21 mouse cellular contexts compared by ENCODE assay signal in the genomic region with DNA sequence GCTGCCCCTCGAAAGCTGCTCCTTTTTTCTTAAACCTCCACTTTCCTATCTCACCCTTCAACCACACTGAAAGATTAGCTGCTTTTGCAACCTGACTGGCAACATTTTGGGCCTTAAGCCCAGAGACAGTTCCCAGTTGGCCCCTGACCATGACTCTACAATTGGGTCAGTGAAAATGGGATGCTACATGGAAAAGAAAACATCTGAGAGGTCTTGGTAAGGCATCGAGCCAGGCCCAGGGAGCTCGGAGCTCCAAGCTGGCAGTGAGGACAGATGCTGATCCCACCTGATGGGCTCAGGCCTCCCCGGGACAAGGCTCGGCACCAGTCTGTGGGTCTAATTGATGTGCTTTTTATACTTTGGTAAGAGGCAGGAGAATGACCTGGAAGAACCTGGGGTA. TPM values are rescaled to one million over a fixed set of nuclear protein-coding genes. Genes with fewer than 3 reads are reported as not detected.
DNase-seq lines count a peak whose midpoint lies in the region; ATAC-seq and TF ChIP-seq lines count a peak whose summit lies in the region.
"Had no signal": no experiment of that assay in that cellular context is flagged by ENCODE, and none has a peak within 500 bp of the region (broad histone marks: within the 10 kb centered on the region; RNA-seq: fewer than 3 reads in every experiment).

No protein-coding gene starts in this region.

- no peak for TF ChIP-seq CTCF in MEL (IDR thresholded peaks at IDR 0.05 in 2 of 3, conservative IDR thresholded peaks at IDR 0.05 in 1 of 3; ENCODE audit: control insufficient read depth in 1 of 3, insufficient read depth in 1 of 3, low read depth in 2 of 3, low read length in 3 of 3, poor library complexity in 1 of 3, severe bottlenecking in 1 of 3)
- TF ChIP-seq CTCF in bone marrow, adult 2 months (IDR thresholded peaks at IDR 0.05; ENCODE audit: control insufficient read depth, insufficient read depth, low read length), result no peak

- no peaks in the 10 kb centered on the region for H3K79me2 ChIP-seq in MEL (ENCODE audit: control insufficient read depth, insufficient read depth, low read length, poor library complexity)

- peak overlapping the region; percentile 65; the same call in 1 of the 2 replicates for H3K4me2 ChIP-seq in liver, embryonic 15.5 days
- H3K4me2 ChIP-seq: heart, embryonic 13.5 days; limb, embryonic 12.5 days; lung, embryonic 14.5 days had no signal

- intact Hi-C loops in gastrocnemius, postnatal 14 days (cut with DNase I; ENCODE audit: low total_unique reads), result no loop called here

- H3K27ac ChIP-seq in MEL (ENCODE audit: control insufficient read depth, low read depth, low read length), result no peak overlapping the region
- H3K27ac ChIP-seq in bone marrow, adult 2 months (ENCODE audit: control insufficient read depth, insufficient read depth, low read depth, low read length, poor library complexity), result peak overlapping the region; percentile 89; the same call in 1 of the 2 replicates
- peak overlapping the region; percentile 96 for H3K27ac ChIP-seq in liver, embryonic 15.5 days (replicated peaks)
- H3K27ac ChIP-seq: embryonic facial prominence, embryonic 10.5 days; heart, adult 2 months; heart, embryonic 13.5 days; limb, embryonic 12.5 days had no signal

- no peaks in the 10 kb centered on the region for H3K27me3 ChIP-seq in MEL (ENCODE audit: control insufficient read depth in 1 of 2, insufficient read depth in 2 of 2, low read length in 2 of 2)
- no peaks in the 10 kb centered on the region for H3K27me3 ChIP-seq in liver, embryonic 15.5 days
- H3K27me3 ChIP-seq: heart, embryonic 13.5 days; limb, embryonic 12.5 days had no signal

- no peaks in the 10 kb centered on the region for H3K9me3 ChIP-seq in MEL (replicated peaks; ENCODE audit: insufficient read depth, low read length)
- H3K9me3 ChIP-seq in liver, embryonic 15.5 days (replicated peaks), result no peaks in the 10 kb centered on the region
- H3K9me3 ChIP-seq: embryonic facial prominence, embryonic 10.5 days; heart, embryonic 13.5 days; limb, embryonic 12.5 days had no signal

- no peak overlapping the region for H3K4me3 ChIP-seq in MEL (ENCODE audit: control insufficient read depth in 1 of 2, insufficient read depth in 1 of 2, low read depth in 2 of 2, low read length in 2 of 2)
- H3K4me3 ChIP-seq in bone marrow, adult 2 months (replicated peaks; ENCODE audit: control insufficient read depth, low read depth, low read length), result no peak overlapping the region
- no peak overlapping the region for H3K4me3 ChIP-seq in liver, embryonic 15.5 days (replicated peaks)
- H3K4me3 ChIP-seq: embryonic facial prominence, embryonic 10.5 days; heart, adult 2 months; heart, embryonic 13.5 days; limb, embryonic 12.5 days had no signal

- ATAC-seq in liver, embryonic 15.5 days (ENCODE audit: insufficient read depth), result no peak
- ATAC-seq: forebrain, postnatal 0 days; intestine, postnatal 0 days had no signal

- H3K36me3 ChIP-seq in MEL (ENCODE audit: control insufficient read depth in 1 of 2, insufficient read depth in 2 of 2, low read length in 2 of 2), result peaks cover 0 to 25% of the 10 kb centered on the region in 2 experiments; a peak in 2 of 4 replicates
- peaks cover 78% of the 10 kb centered on the region for H3K36me3 ChIP-seq in liver, embryonic 15.5 days (replicated peaks)

- TF ChIP-seq EP300 in MEL (IDR thresholded peaks at IDR 0.05; ENCODE audit: low read depth in 1 of 2, low read length in 2 of 2), result peak in 1 of 2 experiments; percentile 33; a peak in 1 of 4 replicates

- peaks cover 26 to 40% of the 10 kb centered on the region in 2 experiments for H3K4me1 ChIP-seq in MEL (ENCODE audit: control insufficient read depth in 1 of 2, insufficient read depth in 2 of 2, low read length in 2 of 2)
- H3K4me1 ChIP-seq in bone marrow, adult 2 months (ENCODE audit: control insufficient read depth, insufficient read depth, low read length), result peaks cover 20% of the 10 kb centered on the region; the same call in 1 of the 2 replicates
- H3K4me1 ChIP-seq in liver, embryonic 15.5 days (replicated peaks), result peaks cover 89% of the 10 kb centered on the region

- no peak for TF ChIP-seq RAD21 in MEL (IDR thresholded peaks at IDR 0.05; ENCODE audit: low read depth, low read length)

- peak; percentile 51 for DNase-seq in cerebellum, adult 9-10 months
- DNase-seq in cerebellum, postnatal 14 days, result no peak
- DNase-seq in MEL (ENCODE audit: low read depth, low spot score), result no peak
- DNase-seq in thymus, postnatal 36 days, result no peak
- no peak for DNase-seq in gastrocnemius, postnatal 14 days
- DNase-seq: forebrain, postnatal 0 days; gastrocnemius, postnatal 25 days; heart, adult 2 months; heart, postnatal 14 days; kidney, postnatal 36 days; layer of hippocampus, postnatal 36 days; lung, embryonic 14.5 days; midbrain, embryonic 14.5 days had no signal

- 88% methylated on average over 5 of the region's 5 CpGs for WGBS in bone marrow, adult 2 months
- 77% methylated on average over 5 of the region's 5 CpGs for WGBS in liver, embryonic 15.5 days (ENCODE audit: insufficient replicate concordance)

- no peak for TF ChIP-seq POLR2A in MEL (IDR thresholded peaks at IDR 0.05; ENCODE audit: control insufficient read depth in 1 of 2, insufficient read depth in 1 of 2, low read depth in 1 of 2, low read length in 2 of 2, poor library complexity in 1 of 2)
- no peak for TF ChIP-seq POLR2A in bone marrow, adult 2 months (IDR thresholded peaks at IDR 0.05; ENCODE audit: borderline replicate concordance, control insufficient read depth, low read depth, low read length)

- H3K9ac ChIP-seq in MEL (ENCODE audit: control insufficient read depth, low read depth, low read length, poor library complexity, severe bottlenecking), result no peak overlapping the region
- H3K9ac ChIP-seq in liver, embryonic 15.5 days, result peak overlapping the region; percentile 54; the same call in 1 of the 2 replicates
- H3K9ac ChIP-seq: forebrain, postnatal 0 days; heart, embryonic 13.5 days; limb, embryonic 12.5 days; lung, embryonic 14.5 days had no signal

TF ChIP-seq in MEL, 35 proteins besides CTCF, POLR2A, EP300 and RAD21:
- no peak for TF ChIP-seq E2F4 (IDR thresholded peaks at IDR 0.05; ENCODE audit: borderline replicate concordance, low read depth, low read length)
- no peak for TF ChIP-seq MXI1 (IDR thresholded peaks at IDR 0.05; ENCODE audit: low read depth, low read length)
- TF ChIP-seq JUND (IDR thresholded peaks at IDR 0.05; ENCODE audit: low read depth, low read length), result no peak
- TF ChIP-seq NRF1 (IDR thresholded peaks at IDR 0.05; ENCODE audit: insufficient read depth, low read depth, low read length, poor library complexity, severe bottlenecking), result no peak
- no peak for TF ChIP-seq MYB (IDR thresholded peaks at IDR 0.05; ENCODE audit: low read depth, low read length)
- no peak for TF ChIP-seq MAZ (IDR thresholded peaks at IDR 0.05; ENCODE audit: low read depth, low read length)
- TF ChIP-seq MYC (IDR thresholded peaks at IDR 0.05; ENCODE audit: low read depth, low read length), result 0 out of 2 replicates have a peak, but pooled peaks have one; percentile 31
- no peak for TF ChIP-seq UBTF (IDR thresholded peaks at IDR 0.05; ENCODE audit: borderline replicate concordance, insufficient read depth, low read depth, low read length)
- TF ChIP-seq TCF12 (IDR thresholded peaks at IDR 0.05; ENCODE audit: low read depth, low read length), result 0 out of 2 replicates have a peak, but pooled peaks have one; percentile 9

RNA-seq across cellular contexts. Expression of gene Gp9, which starts 14.0 kb away (rescaled TPM):
- total RNA-seq in MEL (2012; rRNA removed), result 2.4 and 3.9 TPM in 2 replicates
- 10 to 100 TPM in 1 of 2 experiments, not detected in 1; 11.1 TPM for polyA plus RNA-seq in MEL (2012; ENCODE audit: insufficient read depth in 1 of 2, insufficient read length in 2 of 2, low read depth in 1 of 2, low replicate concordance in 2 of 2, missing spikeins in 1 of 2)
- polyA plus RNA-seq in bone marrow, adult 2 months (2011; ENCODE audit: insufficient read depth, insufficient read length, low replicate concordance, missing spikeins), result 49.0 and 59.4 TPM in 2 replicates
- polyA plus RNA-seq in liver, embryonic 15.5 days (2015; fragmentation: Nextera tagmentation; extraction: Ambion mirVana), result 26.8 and 29.9 TPM in 2 replicates
- not detected for total RNA-seq in gastrocnemius, postnatal 14 days (2021)
- total RNA-seq: gastrocnemius, postnatal 25 days had no signal
- polyA plus RNA-seq: C2C12; small intestine, adult 2 months had no signal

RNA-seq across cellular contexts. Expression of gene Rab43, which starts 20.1 kb away (rescaled TPM):
- 3.1 and 4.0 TPM in 2 replicates for total RNA-seq in MEL (2012; rRNA removed)
- 10 to 100 TPM in 1 of 2 experiments, not detected in 1; 13.2 TPM for polyA plus RNA-seq in MEL (2012; ENCODE audit: insufficient read depth in 1 of 2, insufficient read length in 2 of 2, low read depth in 1 of 2, low replicate concordance in 2 of 2, missing spikeins in 1 of 2)
- 31.2 and 44.9 TPM in 2 replicates for polyA plus RNA-seq in bone marrow, adult 2 months (2011; ENCODE audit: insufficient read depth, insufficient read length, low replicate concordance, missing spikeins)
- 33.2 and 44.8 TPM in 2 replicates for polyA plus RNA-seq in liver, embryonic 15.5 days (2015; fragmentation: Nextera tagmentation; extraction: Ambion mirVana)
- total RNA-seq in gastrocnemius, postnatal 14 days (2021), result 10 to 100 TPM in 1 of 2 experiments, 1 to 10 TPM in 1; 7.9 to 13.2 TPM

RNA-seq across cellular contexts. Expression of gene Gm45140, which starts 43.8 kb away (rescaled TPM):
- total RNA-seq in MEL (2012; rRNA removed), result 9.6 and 9.9 TPM in 2 replicates
- polyA plus RNA-seq in MEL (2012; ENCODE audit: insufficient read depth in 1 of 2, insufficient read length in 2 of 2, low read depth in 1 of 2, low replicate concordance in 2 of 2, missing spikeins in 1 of 2), result 10 to 100 TPM in 1 of 2 experiments, not detected in 1; 26.2 TPM
- 7.3 and 18.0 TPM in 2 replicates for polyA plus RNA-seq in bone marrow, adult 2 months (2011; ENCODE audit: insufficient read depth, insufficient read length, low replicate concordance, missing spikeins)
- 3.0 and 4.1 TPM in 2 replicates for polyA plus RNA-seq in liver, embryonic 15.5 days (2015; fragmentation: Nextera tagmentation; extraction: Ambion mirVana)
- total RNA-seq in gastrocnemius, postnatal 14 days (2021), result 1 to 10 TPM in 1 of 2 experiments, under 1 TPM in 1; 0.89 to 1.5 TPM

RNA-seq across cellular contexts. Expression of gene Isy1, which starts 46.8 kb away (rescaled TPM):
- total RNA-seq in MEL (2012; rRNA removed), result 60.5 and 64.5 TPM in 2 replicates
- polyA plus RNA-seq in MEL (2012; ENCODE audit: insufficient read depth in 1 of 2, insufficient read length in 2 of 2, low read depth in 1 of 2, low replicate concordance in 2 of 2, missing spikeins in 1 of 2), result 100 to 1,000 TPM in 1 of 2 experiments, not detected in 1; 115 TPM
- polyA plus RNA-seq in bone marrow, adult 2 months (2011; ENCODE audit: insufficient read depth, insufficient read length, low replicate concordance, missing spikeins), result 21.9 and 34.4 TPM in 2 replicates
- polyA plus RNA-seq in liver, embryonic 15.5 days (2015; fragmentation: Nextera tagmentation; extraction: Ambion mirVana), result 21.7 and 24.1 TPM in 2 replicates
- total RNA-seq in gastrocnemius, postnatal 14 days (2021), result 10 to 100 TPM; 18.2 to 18.6 TPM

RNA-seq across cellular contexts. Expression of gene Cnbp, which starts 59.1 kb away (rescaled TPM):
- 726 and 879 TPM in 2 replicates for total RNA-seq in MEL (2012; rRNA removed)
- polyA plus RNA-seq in MEL (2012; ENCODE audit: insufficient read depth in 1 of 2, insufficient read length in 2 of 2, low read depth in 1 of 2, low replicate concordance in 2 of 2, missing spikeins in 1 of 2), result 100 to 1,000 TPM; 201 to 652 TPM
- polyA plus RNA-seq in bone marrow, adult 2 months (2011; ENCODE audit: insufficient read depth, insufficient read length, low replicate concordance, missing spikeins), result 180 and 237 TPM in 2 replicates
- polyA plus RNA-seq in liver, embryonic 15.5 days (2015; fragmentation: Nextera tagmentation; extraction: Ambion mirVana), result 526 and 529 TPM in 2 replicates
- total RNA-seq in gastrocnemius, postnatal 14 days (2021), result 100 to 1,000 TPM; 452 to 474 TPM
